Mouse (Mus musculus) kidney, adult 2 months (tissue): ENCODE measurements at regions not wholly inside any gene's neighbourhood (a gene's known extent, or its start where the extent isn't known, plus 50 kb on each side); places are given as distances from the start of the nearest gene placed in this dataset.

ENCODE experiments used
- CTCF ChIP-seq: fragments of 200-500 bp; conservative IDR thresholded peaks from 2 replicates; pipeline ENCODE4 v1.5.1; 2011; ENCODE audit warnings: low read depth, mild to moderate bottlenecking, control low read depth, low read length, moderate library complexity, mixed read lengths; ENCODE audit not compliant: insufficient read depth, insufficient read length
- POLR2A ChIP-seq: fragments of 200-500 bp; IDR thresholded peaks from one replicate; pipeline ENCODE4 v1.6.1; 2011; ENCODE audit warnings: low read depth, low read length, control low read depth

DNA sequence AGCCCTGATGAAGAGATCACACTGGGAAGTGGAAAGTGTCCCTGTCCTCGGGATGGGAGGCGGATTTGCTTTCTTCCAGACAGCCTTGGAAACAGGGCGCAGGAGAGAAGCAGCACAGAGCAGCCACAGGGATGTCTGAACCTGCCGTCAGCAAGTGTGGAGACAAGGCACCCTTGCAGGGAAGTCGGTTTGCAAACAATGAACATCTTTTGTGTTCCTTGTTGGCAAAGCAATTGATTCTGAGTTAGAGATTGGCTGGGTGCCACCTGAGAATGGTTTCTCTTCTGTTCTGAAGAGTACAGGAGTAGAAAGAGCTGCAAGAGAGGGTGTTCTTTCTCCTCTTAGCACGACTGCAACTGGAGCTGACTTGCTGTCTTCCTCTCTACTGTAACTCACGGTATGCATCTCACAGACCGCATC, 318.6 kb upstream of the Id4 start:
- TF ChIP-seq CTCF: no peak
- TF ChIP-seq POLR2A: no peak
